Mouse (Mus musculus) cortical plate, adult 2 months (tissue): ENCODE data around the gene Sidt1.

Experiments used
- CTCF ChIP-seq: fragments of 200-500 bp; IDR thresholded peaks from 2 replicates; pipeline ENCODE4 v1.5.1; 2011; ENCODE audit warnings: mild to moderate bottlenecking, control low read depth, low read length; ENCODE audit not compliant: insufficient read depth; ENCODE audit errors: extremely low read depth
- POLR2A ChIP-seq: fragments of 200-500 bp; IDR thresholded peaks from 2 replicates; pipeline ENCODE4 v1.6.1; 2011; ENCODE audit warnings: mild to moderate bottlenecking, low read length, control low read depth; ENCODE audit not compliant: insufficient read depth; ENCODE audit errors: extremely low read depth

DNA sequence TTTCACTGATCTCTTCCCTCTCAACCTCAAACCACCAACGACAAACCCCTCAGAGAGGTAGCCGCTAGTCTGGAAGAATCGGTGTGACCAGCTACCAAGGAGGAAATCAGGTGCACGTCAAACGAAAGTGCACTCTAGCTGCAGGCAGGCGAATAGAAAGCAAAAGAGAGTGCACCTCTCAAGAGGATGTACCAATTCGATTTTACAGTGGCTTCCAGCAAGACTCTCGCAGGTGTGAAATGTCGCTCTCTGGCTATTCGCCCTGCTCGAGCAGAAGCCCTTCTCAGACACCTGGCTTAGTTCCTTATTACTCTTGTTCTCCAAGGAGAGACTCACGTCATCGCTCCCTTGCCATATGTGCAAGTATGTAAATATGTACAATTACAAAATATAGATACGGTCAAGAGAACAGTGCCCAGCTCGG, at the start of gene Sidt1:
- no peak for TF ChIP-seq CTCF
- TF ChIP-seq POLR2A: peak; percentile 37; the same call in 1 of the 2 replicates
